Mouse (Mus musculus) hindbrain, embryonic 10.5 days (tissue): ENCODE measurements around the gene Eef1a2. TPM values are rescaled to one million over a fixed set of nuclear protein-coding genes. Genes with fewer than 3 reads are reported as not detected.

Source experiments
- DNase-seq: peaks from one replicate; pipeline ENCODE4 v3.0.0-alpha.2; 2017; ENCODE audit warnings: low spot score
- H3K27ac ChIP-seq: fragments of 300-500 bp; sonication (generic); 2 replicates; pipeline ENCODE4 v1.5.1; 2016; ENCODE audit warnings: mild to moderate bottlenecking, moderate library complexity
- H3K27me3 ChIP-seq: fragments of 300-500 bp; sonication (generic); 2 replicates; pipeline ENCODE4 v1.6.1; 2016; ENCODE audit warnings: mild to moderate bottlenecking; ENCODE audit not compliant: poor library complexity, insufficient read depth, severe bottlenecking
- H3K36me3 ChIP-seq: fragments of 300-500 bp; sonication (generic); 2 replicates; pipeline ENCODE4 v1.6.1; 2016; ENCODE audit warnings: mild to moderate bottlenecking, moderate library complexity
- H3K4me1 ChIP-seq: fragments of 300-500 bp; sonication (generic); replicated peaks from 2 replicates; pipeline ENCODE4 v1.6.1; 2016; ENCODE audit warnings: mild to moderate bottlenecking
- H3K4me3 ChIP-seq: fragments of 300-500 bp; sonication (generic); 2 replicates; pipeline ENCODE4 v1.5.1; 2016; ENCODE audit warnings: mild to moderate bottlenecking, moderate library complexity
- H3K9me3 ChIP-seq: fragments of 300-500 bp; sonication (generic); 2 replicates; pipeline ENCODE4 v1.6.1; 2016; ENCODE audit warnings: mild to moderate bottlenecking, moderate library complexity
- WGBS: fragments of 180-500 bp; shearing (Covaris S2); methylation state at CpG from one replicate; pipeline ENCODE4 v1.1.7; 2016; 5-methylcytosine and 5-hydroxymethylcytosine counted together
- polyA plus RNA-seq: library from polyadenylated mRNA; unstranded; fragments of >200 nt; fragmentation: Nextera tagmentation; extraction: Ambion mirVana; gene quantifications from 2 replicates; pipeline ENCODE4 v1.2.1, GENCODE M21; 2016

Eef1a2 gene
- polyA plus RNA-seq, 1 experiment from 2014 or later = 0.47 TPM

GRCm38 (mm10) chr2:181155801-181156200 lies 1.0 kb downstream of the Eef1a2 start:
- Histone ChIP-seq H3K36me3 (no peaks in the 10 kb centered on the region), H3K27me3 (peaks cover 80% of the 10 kb centered on the region), H3K27ac (no peak overlapping the region), H3K4me3 (peak overlapping the region; percentile 54), H3K9me3 (no peaks in the 10 kb centered on the region), H3K4me1 (peaks cover 34% of the 10 kb centered on the region)
- DNase-seq = no peak
- WGBS = 79% methylated on average over 4 of the region's 4 CpGs

- Histone ChIP-seq H3K27ac (no peak overlapping the region), H3K4me1 (peaks cover 28% of the 10 kb centered on the region), H3K4me3 (no peak overlapping the region), H3K27me3 (peaks cover 89% of the 10 kb centered on the region), H3K9me3 (no peaks in the 10 kb centered on the region), H3K36me3 (no peaks in the 10 kb centered on the region)
- no peak for DNase-seq
- WGBS = 89% methylated on average over 8 of the region's 8 CpGs
Observed at GRCm38 (mm10) chr2:181154831-181155415, 1.9 kb downstream of the Eef1a2 start.

DNA sequence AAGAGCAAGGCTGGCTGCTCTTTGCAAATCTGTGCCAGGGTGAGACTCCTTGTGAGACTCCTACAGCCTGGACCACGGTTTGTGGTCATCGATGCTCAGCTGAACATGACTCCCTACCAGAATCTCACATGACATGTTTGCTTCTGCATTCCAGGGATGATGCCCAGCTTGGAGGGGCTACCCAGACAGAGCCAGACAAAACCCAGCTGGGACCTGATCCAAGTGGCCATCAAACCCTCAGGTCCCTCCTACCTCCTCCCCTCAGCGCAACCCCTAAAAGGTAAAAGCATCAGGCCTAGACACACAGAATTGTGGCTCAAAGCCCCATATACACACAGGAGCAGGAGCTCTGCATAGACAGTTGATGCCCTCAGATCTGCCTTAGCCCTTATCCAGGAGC lies 2.5 kb downstream of the Eef1a2 start:
- H3K36me3 ChIP-seq = no peaks in the 10 kb centered on the region
- H3K4me3 ChIP-seq = no peak overlapping the region
- WGBS = 85% methylated on average over 3 of the region's 3 CpGs
- H3K27me3 ChIP-seq = peaks cover 94% of the 10 kb centered on the region
- H3K9me3 ChIP-seq = no peaks in the 10 kb centered on the region
- no peak overlapping the region for H3K27ac ChIP-seq
- DNase-seq = no peak
- peaks cover 22% of the 10 kb centered on the region for H3K4me1 ChIP-seq

DNA sequence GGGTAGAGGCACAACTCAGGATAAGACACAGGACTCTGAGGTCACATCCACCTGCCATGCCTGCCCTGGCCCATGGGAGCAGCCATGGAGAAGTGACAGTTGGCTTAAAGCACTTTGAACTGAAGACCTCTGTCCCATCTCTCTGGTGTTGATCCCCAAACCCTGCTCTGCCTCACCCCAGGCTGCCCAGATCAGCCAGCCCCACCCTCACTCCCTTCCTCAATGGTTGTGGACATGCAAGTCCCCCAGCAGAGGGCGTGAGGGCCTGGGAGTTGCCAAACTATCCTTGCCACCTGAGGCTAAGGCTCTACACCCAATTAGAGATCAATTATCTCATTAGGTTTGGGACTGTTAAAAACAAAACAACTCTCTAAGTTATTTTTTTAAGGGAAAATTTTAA lies 3.0 kb downstream of the Eef1a2 start:
- Histone ChIP-seq H3K9me3 (no peaks in the 10 kb centered on the region), H3K27me3 (peaks cover 95% of the 10 kb centered on the region), H3K4me1 (peaks cover 17% of the 10 kb centered on the region), H3K36me3 (no peaks in the 10 kb centered on the region), H3K27ac (no peak overlapping the region), H3K4me3 (no peak overlapping the region)
- DNase-seq = no peak
- WGBS = 0% methylated on average over 1 of the region's 1 CpGs

GRCm38 (mm10) chr2:181153131-181153530 lies 3.7 kb downstream of the Eef1a2 start:
- Histone ChIP-seq H3K4me1 (peaks cover 21% of the 10 kb centered on the region), H3K27ac (no peak overlapping the region), H3K36me3 (no peaks in the 10 kb centered on the region), H3K4me3 (no peak overlapping the region), H3K9me3 (no peaks in the 10 kb centered on the region), H3K27me3 (peaks cover 95% of the 10 kb centered on the region)
- no peak for DNase-seq
- WGBS = 91% methylated on average over 1 of the region's 1 CpGs

DNA sequence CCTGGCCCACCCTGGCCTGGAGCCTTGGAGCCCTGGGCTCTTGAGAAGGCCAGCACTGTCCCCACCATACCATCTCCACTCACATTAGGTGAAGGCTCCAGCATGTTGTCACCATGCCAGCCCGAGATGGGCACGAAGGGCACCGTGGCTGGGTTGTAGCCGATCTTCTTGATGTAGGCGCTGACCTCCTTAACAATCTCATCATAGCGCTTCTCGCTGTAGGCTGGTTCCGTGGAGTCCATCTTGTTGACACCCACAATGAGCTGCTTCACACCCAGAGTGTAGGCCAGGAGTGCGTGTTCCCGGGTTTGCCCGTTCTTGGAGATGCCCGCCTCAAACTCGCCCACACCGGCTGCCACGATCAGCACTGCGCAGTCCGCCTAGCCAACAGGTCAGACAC lies 4.1 kb downstream of the Eef1a2 start:
- Histone ChIP-seq H3K27ac (no peak overlapping the region), H3K4me3 (no peak overlapping the region), H3K27me3 (peaks cover 95% of the 10 kb centered on the region), H3K9me3 (no peaks in the 10 kb centered on the region), H3K36me3 (no peaks in the 10 kb centered on the region), H3K4me1 (peaks cover 26% of the 10 kb centered on the region)
- no peak for DNase-seq
- 94% methylated on average over 17 of the region's 17 CpGs for WGBS

DNA sequence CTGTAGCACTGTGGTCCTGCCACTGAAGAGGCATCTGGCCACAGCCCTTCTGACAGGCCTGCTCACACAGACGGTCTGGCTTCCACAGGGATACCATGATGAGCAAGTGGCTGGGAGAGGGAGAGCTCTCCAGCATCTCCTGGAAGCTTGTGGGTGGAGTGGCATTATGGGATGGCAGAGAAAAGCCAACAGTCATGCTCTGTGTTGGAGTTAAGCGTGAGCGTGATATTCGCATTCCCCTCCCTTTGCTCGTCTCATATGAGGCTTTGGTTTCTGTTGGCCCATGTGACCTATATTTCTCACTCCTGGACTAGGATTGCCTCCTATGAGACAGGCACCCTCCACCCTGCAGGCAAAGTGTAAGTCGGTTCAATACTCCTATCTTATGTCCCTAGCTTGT lies 6.5 kb downstream of the Eef1a2 start:
- peaks cover 94% of the 10 kb centered on the region for H3K27me3 ChIP-seq
- no peak overlapping the region for H3K27ac ChIP-seq
- H3K36me3 ChIP-seq = no peaks in the 10 kb centered on the region
- H3K9me3 ChIP-seq = no peaks in the 10 kb centered on the region
- no peak for DNase-seq
- peaks cover 15% of the 10 kb centered on the region for H3K4me1 ChIP-seq
- WGBS = 76% methylated on average over 6 of the region's 6 CpGs
- H3K4me3 ChIP-seq = no peak overlapping the region

DNA sequence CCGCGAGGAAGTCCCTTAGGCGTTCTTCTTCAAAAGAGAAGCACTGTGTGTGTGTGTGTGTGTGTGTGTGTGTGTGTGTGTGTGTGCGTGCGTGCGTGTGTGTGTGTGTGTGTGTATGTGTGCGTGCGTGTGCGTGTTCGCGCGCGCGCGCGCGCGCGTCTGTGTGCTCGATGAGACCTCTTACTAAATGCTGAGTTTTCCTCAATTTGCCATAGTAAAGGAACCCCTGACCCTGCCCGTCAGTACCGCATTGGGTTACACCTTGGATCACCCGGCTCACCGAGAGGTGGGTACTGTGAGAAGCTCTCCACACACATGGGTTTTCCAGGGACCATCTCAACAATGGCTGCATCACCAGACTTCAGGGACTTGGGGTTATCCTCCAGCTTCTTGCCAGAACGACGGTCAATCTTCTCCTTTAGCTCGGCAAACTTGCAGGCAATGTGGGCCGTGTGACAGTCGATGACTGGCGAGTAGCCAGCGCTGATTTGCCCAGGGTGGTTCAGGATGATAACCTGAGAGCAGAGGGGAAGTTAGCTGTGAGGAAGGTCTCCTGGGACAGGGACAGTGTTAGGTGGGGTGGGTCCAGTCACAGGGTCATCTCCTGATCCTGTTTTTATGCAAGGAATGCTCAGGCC lies 8.4 kb downstream of the Eef1a2 start:
- Histone ChIP-seq H3K9me3 (no peaks in the 10 kb centered on the region), H3K27me3 (peaks cover 88% of the 10 kb centered on the region), H3K36me3 (no peaks in the 10 kb centered on the region), H3K4me1 (peaks cover 15% of the 10 kb centered on the region), H3K27ac (no peak overlapping the region), H3K4me3 (peak overlapping the region; percentile 60)
- DNase-seq = no peak
- WGBS = 24% methylated on average over 31 of the region's 31 CpGs

DNA sequence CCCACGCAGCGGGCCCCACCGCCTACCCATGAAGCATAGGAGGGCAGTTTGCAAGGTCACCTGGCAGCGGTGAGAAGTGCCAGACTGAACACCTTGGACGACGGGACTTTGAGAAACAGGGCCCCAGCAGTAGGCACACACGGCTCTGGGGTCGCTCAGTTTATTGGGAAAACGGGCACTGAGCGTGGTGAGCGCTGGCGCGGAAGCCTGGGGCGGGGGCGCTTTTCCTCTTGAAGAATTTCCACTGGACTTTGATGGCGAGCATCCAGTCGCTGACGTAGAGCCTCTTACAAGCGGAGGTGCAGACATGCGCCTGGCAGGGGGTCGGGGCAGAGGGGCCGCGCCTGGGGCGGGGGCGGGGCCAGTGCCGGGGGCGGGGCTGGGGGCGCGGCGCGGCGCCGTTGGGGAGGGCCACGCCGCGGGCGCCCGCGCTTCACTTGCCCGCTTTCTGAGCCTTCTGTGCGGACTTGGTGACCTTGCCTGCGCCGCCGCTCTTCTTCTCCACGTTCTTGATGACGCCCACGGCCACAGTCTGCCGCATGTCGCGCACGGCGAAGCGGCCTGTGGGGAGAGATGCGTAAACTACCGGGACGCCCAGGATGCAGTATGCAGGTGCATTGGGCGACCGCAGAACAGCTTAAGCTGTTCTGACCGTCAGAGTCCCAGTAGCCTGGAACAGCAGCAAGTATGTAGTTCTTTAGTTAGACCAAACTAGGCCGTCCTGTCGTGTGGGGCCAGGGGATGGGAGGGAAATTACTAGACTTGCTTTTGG lies 9.1 kb downstream of the Eef1a2 start:
- Histone ChIP-seq H3K27me3 (peaks cover 88% of the 10 kb centered on the region), H3K27ac (peak overlapping the region; percentile 59; the same call in 1 of the 2 replicates)
- under 1% methylated on average over 61 of the region's 61 CpGs for WGBS

DNA sequence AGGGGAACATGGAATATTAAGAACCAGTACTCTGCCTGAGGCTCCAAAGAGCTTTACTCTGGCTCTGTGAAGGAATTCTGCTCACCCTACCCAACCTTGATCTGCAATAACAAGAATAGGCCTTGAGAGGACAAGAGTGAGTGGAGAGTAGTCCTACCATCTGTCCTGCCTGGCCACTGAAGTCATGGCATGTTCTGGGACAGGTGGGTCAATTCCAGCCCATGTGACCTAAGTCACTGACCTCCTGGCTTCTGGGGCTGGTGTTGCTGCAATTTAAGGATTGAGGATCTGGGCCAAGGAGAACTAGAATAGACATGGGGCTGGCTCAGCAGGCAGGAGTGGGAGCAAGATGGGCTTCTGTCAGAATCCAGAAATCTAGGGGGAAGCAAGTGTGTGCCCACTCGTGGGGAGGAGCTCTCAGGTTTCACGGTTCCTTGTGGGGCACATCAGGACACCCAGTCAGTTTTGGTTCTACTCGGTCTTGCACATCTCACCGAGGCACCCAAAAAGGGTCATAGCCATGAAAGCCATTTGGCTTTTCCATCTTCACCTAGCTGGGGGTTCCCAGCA lies 9.8 kb downstream of the Eef1a2 start:
- no peak for DNase-seq
- H3K27ac ChIP-seq = no peak overlapping the region
- no peaks in the 10 kb centered on the region for H3K36me3 ChIP-seq
- 52% methylated on average over 4 of the region's 4 CpGs for WGBS
- peaks cover 15% of the 10 kb centered on the region for H3K4me1 ChIP-seq
- no peaks in the 10 kb centered on the region for H3K9me3 ChIP-seq
- H3K27me3 ChIP-seq = peaks cover 89% of the 10 kb centered on the region
- H3K4me3 ChIP-seq = peak overlapping the region; percentile 60

More for the DNA sequence above, 9.1 kb downstream of the Eef1a2 start:
- DNase-seq = peak; percentile 46
- no peaks in the 10 kb centered on the region for H3K36me3 ChIP-seq
- peak overlapping the region; percentile 60 for H3K4me3 ChIP-seq
- peaks cover 15% of the 10 kb centered on the region for H3K4me1 ChIP-seq
- H3K9me3 ChIP-seq = no peaks in the 10 kb centered on the region

DNA sequence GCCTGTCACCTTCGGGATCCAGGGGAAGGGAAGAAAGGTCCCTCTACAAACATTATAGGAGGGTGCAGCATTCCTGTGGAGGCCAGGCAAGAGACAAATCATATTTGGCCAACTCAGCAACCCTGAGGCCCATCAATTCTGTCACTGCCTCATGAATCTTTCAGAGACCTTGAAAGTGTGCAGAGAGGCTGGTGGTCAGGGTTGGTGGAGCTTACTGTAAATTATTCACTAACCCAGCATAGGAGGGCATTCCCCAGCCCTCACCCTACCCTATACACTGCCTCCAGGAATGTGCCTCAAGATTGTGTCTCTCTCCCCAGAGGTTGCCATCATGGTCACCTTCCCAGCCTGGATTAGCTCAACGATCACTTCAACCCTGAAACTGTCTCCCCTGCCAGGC lies 12.1 kb downstream of the Eef1a2 start:
- WGBS = 81% methylated on average over 2 of the region's 2 CpGs
- no peak overlapping the region for H3K27ac ChIP-seq
- peaks cover 15% of the 10 kb centered on the region for H3K4me1 ChIP-seq

GRCm38 (mm10) chr2:181143509-181144276 lies 13.1 kb downstream of the Eef1a2 start:
- Histone ChIP-seq H3K27ac (no peak overlapping the region), H3K27me3 (peaks cover 72% of the 10 kb centered on the region), H3K36me3 (no peaks in the 10 kb centered on the region)

More for the DNA sequence above, 12.1 kb downstream of the Eef1a2 start:
- Histone ChIP-seq H3K27me3 (peaks cover 74% of the 10 kb centered on the region), H3K9me3 (no peaks in the 10 kb centered on the region), H3K36me3 (no peaks in the 10 kb centered on the region), H3K4me3 (no peak overlapping the region)
- DNase-seq = no peak

More at GRCm38 (mm10) chr2:181143509-181144276, 13.1 kb downstream of the Eef1a2 start:
- H3K4me3 ChIP-seq = no peak overlapping the region
- no peaks in the 10 kb centered on the region for H3K9me3 ChIP-seq
- DNase-seq = no peak
- peaks cover 15% of the 10 kb centered on the region for H3K4me1 ChIP-seq
- 58% methylated on average over 2 of the region's 2 CpGs for WGBS
